Mouse (Mus musculus): ENCODE measurements around the gene Ccr5. TPM values are rescaled to one million over a fixed set of nuclear protein-coding genes. Genes with fewer than 3 reads are reported as not detected.
"Not testable (repeated sequence)": the region's sequence is repeated elsewhere in the genome, so short reads cannot be mapped to it uniquely, and the experiment has no call there.

The Ccr5 gene
- polyA plus RNA-seq, 1 experiment from 2014 or later, result 1.3 TPM

DNA sequence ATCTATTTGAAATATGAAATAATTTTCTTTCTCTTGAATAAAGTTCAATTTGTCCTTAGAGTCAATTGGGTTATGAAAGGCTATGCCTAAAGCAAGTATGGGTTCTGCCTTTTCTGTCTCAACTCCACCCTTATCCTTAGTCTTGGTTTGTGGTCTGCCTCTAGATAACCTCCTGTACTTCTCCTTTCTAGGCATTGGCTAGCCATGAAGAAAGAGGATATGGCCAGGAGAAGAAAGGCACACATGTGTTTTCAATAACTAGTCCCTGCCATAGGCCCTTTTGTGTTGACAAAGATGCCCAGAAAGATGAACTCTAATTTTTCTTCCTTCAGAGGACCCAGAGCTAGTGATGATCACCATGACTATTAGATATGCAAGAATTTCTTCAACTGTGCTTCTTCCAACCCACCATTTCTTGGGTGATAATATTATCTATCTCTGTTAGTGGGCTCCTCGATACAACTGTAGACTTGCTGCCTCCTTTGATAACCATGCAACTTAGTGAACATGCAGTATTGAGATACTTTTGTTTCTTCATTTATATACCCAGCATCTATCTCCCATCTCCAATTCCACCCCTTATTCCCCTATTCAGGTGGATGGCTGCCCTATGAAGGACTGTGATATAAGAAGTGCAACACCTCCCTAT lies 8.6 kb upstream of the Ccr5 start:
- H3K27ac ChIP-seq (ENCODE audit: low read length), result no peak overlapping the region
- DNase-seq (ENCODE audit: low spot score), result peak; percentile 37
- TF ChIP-seq CTCF (IDR thresholded peaks at IDR 0.05) (no peak), EP300 (IDR thresholded peaks at IDR 0.05) (no peak)
- H3K9me3 ChIP-seq (ENCODE audit: low read length), result no peaks in the 10 kb centered on the region
- H3K36me3 ChIP-seq (ENCODE audit: insufficient read depth, low read length), result no peaks in the 10 kb centered on the region
- WGBS, result 83% methylated on average over 1 of the region's 1 CpGs
- no peak overlapping the region for H3K9ac ChIP-seq (replicated peaks; ENCODE audit: low read depth)
- H3K4me3 ChIP-seq (ENCODE audit: low read depth, low read length), result no peak overlapping the region
- no peak overlapping the region for H3K4me2 ChIP-seq (replicated peaks; ENCODE audit: low read depth, low read length)
- ATAC-seq, result no peak
- H3K27me3 ChIP-seq (replicated peaks; ENCODE audit: insufficient read depth, low read length), result no peaks in the 10 kb centered on the region
- H3K4me1 ChIP-seq (ENCODE audit: insufficient read depth, low read depth, low read length), result no peaks in the 10 kb centered on the region

DNA sequence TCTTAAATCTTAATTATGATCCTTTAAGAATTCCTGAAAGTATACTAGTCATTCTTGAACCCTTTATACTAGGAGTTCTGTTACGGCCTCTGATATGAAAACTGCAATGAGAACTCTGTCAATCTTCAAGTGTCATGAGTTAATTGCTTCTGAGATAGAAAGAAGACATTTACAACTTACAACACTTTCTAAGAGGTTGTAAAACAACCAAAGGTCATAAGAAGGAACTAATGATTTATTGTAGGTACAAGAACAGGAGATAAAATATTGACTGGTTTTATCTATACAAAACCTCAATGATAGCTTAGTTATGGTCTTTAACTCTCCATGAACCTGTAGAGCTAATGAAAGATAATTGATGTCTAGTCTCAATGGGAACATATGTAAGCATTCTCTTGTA lies 7.6 kb upstream of the Ccr5 start:
- no peak overlapping the region for H3K4me3 ChIP-seq (ENCODE audit: low read depth, low read length)
- TF ChIP-seq EP300 (IDR thresholded peaks at IDR 0.05) (no peak), CTCF (IDR thresholded peaks at IDR 0.05) (no peak)
- H3K36me3 ChIP-seq (ENCODE audit: insufficient read depth, low read length), result no peaks in the 10 kb centered on the region
- DNase-seq (ENCODE audit: low spot score) (no peak), ATAC-seq (no peak)
- H3K9ac ChIP-seq (replicated peaks; ENCODE audit: low read depth), result no peak overlapping the region
- no peaks in the 10 kb centered on the region for H3K9me3 ChIP-seq (ENCODE audit: low read length)
- no peak overlapping the region for H3K27ac ChIP-seq (ENCODE audit: low read length)
- no peak overlapping the region for H3K4me2 ChIP-seq (replicated peaks; ENCODE audit: low read depth, low read length)
- H3K4me1 ChIP-seq (ENCODE audit: insufficient read depth, low read depth, low read length), result no peaks in the 10 kb centered on the region
- WGBS, result 73% methylated on average over 1 of the region's 1 CpGs
- no peaks in the 10 kb centered on the region for H3K27me3 ChIP-seq (replicated peaks; ENCODE audit: insufficient read depth, low read length)

DNA sequence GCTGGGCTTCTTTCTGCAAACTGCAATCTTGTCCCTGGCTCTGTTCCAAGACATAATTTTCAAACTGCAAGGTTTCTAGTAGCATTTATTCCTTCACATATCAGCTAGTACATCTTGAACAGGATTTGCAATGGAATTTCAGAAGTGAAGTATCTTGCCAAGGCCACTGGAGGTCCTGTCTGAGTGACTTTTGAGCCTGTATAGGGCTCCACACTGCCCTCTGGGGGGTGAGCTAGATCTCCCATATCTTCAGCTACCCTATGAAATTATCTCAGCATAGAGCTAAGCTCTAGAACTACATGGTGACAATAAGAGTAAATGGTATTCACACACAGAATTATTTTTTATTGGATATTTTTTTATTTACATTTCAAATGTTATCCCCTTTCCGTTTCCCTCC lies 2.9 kb upstream of the Ccr5 start:
- H3K4me2 ChIP-seq (replicated peaks; ENCODE audit: low read depth, low read length), result no peak overlapping the region
- no peaks in the 10 kb centered on the region for H3K4me1 ChIP-seq (ENCODE audit: insufficient read depth, low read depth, low read length)
- H3K36me3 ChIP-seq (ENCODE audit: insufficient read depth, low read length), result no peaks in the 10 kb centered on the region
- no peak for ATAC-seq
- peak; percentile 58 for DNase-seq (ENCODE audit: low spot score)
- 89% methylated on average over 1 of the region's 1 CpGs for WGBS
- H3K27me3 ChIP-seq (replicated peaks; ENCODE audit: insufficient read depth, low read length), result no peaks in the 10 kb centered on the region
- no peak overlapping the region for H3K27ac ChIP-seq (ENCODE audit: low read length)
- no peak overlapping the region for H3K4me3 ChIP-seq (ENCODE audit: low read depth, low read length)
- peak; percentile 70 for TF ChIP-seq CTCF (IDR thresholded peaks at IDR 0.05)
- TF ChIP-seq EP300 (IDR thresholded peaks at IDR 0.05), result no peak
- H3K9ac ChIP-seq (replicated peaks; ENCODE audit: low read depth), result no peak overlapping the region
- no peaks in the 10 kb centered on the region for H3K9me3 ChIP-seq (ENCODE audit: low read length)

DNA sequence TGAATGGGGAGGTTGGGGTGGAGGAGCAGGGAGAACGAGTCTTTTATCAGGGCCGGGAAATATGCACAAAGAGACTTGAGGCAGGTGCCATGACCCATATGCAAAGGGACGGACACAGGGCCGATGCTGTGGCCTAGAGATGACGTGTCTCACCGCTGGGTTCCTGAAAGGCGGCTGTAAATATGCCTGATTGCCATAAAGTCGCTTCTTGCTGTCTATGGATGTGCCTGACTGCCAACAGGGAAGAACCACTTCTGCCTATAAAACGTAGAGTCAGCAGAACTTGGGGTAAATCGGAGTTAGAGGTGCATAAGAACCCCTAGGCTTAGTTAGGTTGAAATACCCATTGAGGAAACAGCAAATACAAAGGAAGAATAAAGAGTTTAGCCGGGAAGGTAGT lies 4.2 kb downstream of the Ccr5 start:
- H3K4me1 ChIP-seq (ENCODE audit: insufficient read depth, low read depth, low read length), result no peaks in the 10 kb centered on the region
- no peaks in the 10 kb centered on the region for H3K27me3 ChIP-seq (replicated peaks; ENCODE audit: insufficient read depth, low read length)
- DNase-seq (ENCODE audit: low spot score) (peak; percentile 16), ATAC-seq (no peak)
- no peak for TF ChIP-seq CTCF (IDR thresholded peaks at IDR 0.05)
- H3K9me3 ChIP-seq (ENCODE audit: low read length), result no peaks in the 10 kb centered on the region
- no peaks in the 10 kb centered on the region for H3K36me3 ChIP-seq (ENCODE audit: insufficient read depth, low read length)
- no peak overlapping the region for H3K27ac ChIP-seq (ENCODE audit: low read length)
- no peak overlapping the region for H3K4me3 ChIP-seq (ENCODE audit: low read depth, low read length)
- H3K4me2 ChIP-seq (replicated peaks; ENCODE audit: low read depth, low read length), result no peak overlapping the region
- H3K9ac ChIP-seq (replicated peaks; ENCODE audit: low read depth), result no peak overlapping the region
- 76% methylated on average over 11 of the region's 11 CpGs for WGBS

DNA sequence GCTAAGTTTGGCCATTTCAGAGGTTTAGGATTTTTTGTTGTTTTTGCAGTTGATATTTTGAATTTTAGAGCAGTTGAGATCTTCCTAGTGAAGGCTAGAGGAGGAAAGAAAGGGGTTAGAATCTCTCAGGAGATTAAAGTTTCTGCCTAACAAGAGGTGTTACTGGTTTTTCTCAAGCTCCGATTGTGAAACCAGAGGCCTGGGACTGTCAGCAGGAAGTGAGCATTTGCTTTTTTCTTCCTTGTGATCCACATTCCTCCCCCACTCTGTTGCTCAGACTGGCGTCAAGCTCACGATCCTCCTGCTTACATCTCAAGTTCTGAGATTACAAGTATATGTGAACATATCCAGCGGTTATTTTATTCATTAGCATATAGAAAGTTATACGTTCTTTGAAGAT lies 5.0 kb downstream of the Ccr5 start:
- TF ChIP-seq EP300 (IDR thresholded peaks at IDR 0.05) (no peak), CTCF (IDR thresholded peaks at IDR 0.05) (no peak)
- peak; percentile 68 for ATAC-seq
- H3K9ac ChIP-seq (replicated peaks; ENCODE audit: low read depth), result no peak overlapping the region
- H3K4me2 ChIP-seq (replicated peaks; ENCODE audit: low read depth, low read length), result no peak overlapping the region
- no peaks in the 10 kb centered on the region for H3K36me3 ChIP-seq (ENCODE audit: insufficient read depth, low read length)
- peak overlapping the region; percentile 65 for H3K27ac ChIP-seq (ENCODE audit: low read length)
- H3K27me3 ChIP-seq (replicated peaks; ENCODE audit: insufficient read depth, low read length), result no peaks in the 10 kb centered on the region
- no peak overlapping the region for H3K4me3 ChIP-seq (ENCODE audit: low read depth, low read length)
- no peaks in the 10 kb centered on the region for H3K9me3 ChIP-seq (ENCODE audit: low read length)
- peak; percentile 85 for DNase-seq (ENCODE audit: low spot score)
- no peaks in the 10 kb centered on the region for H3K4me1 ChIP-seq (ENCODE audit: insufficient read depth, low read depth, low read length)
- 14% methylated on average over 5 of the region's 5 CpGs for WGBS

DNA sequence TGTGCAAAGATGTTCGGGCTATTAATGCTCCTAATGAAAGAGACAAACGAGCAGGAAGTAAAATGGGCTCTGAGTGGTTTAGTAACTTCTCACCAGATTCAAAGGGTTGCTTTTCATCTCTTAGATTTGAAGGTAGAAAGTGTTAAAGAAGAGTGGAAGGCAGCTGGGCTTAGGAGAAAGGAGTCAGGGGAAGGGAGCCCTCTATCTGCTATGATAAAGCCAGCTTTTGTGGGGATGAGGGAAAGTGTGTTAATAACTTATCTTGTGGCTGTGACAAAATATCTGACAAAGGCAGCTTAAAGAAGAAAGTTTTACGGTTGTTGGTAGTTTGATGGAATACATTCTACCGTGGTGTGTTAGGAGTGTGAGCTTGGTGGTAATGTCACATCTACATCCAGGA lies 6.1 kb downstream of the Ccr5 start:
- WGBS, result 31% methylated on average over 4 of the region's 4 CpGs
- no peak for TF ChIP-seq EP300 (IDR thresholded peaks at IDR 0.05)
- peak; percentile 20 for TF ChIP-seq CTCF (IDR thresholded peaks at IDR 0.05)
- no peak for DNase-seq (ENCODE audit: low spot score)
- Histone ChIP-seq H3K36me3 (ENCODE audit: insufficient read depth, low read length) (no peaks in the 10 kb centered on the region), H3K4me2 (replicated peaks; ENCODE audit: low read depth, low read length) (no peak overlapping the region), H3K4me3 (ENCODE audit: low read depth, low read length) (no peak overlapping the region), H3K27me3 (replicated peaks; ENCODE audit: insufficient read depth, low read length) (no peaks in the 10 kb centered on the region), H3K27ac (ENCODE audit: low read length) (no peak overlapping the region), H3K9ac (replicated peaks; ENCODE audit: low read depth) (no peak overlapping the region), H3K4me1 (ENCODE audit: insufficient read depth, low read depth, low read length) (no peaks in the 10 kb centered on the region), H3K9me3 (ENCODE audit: low read length) (no peaks in the 10 kb centered on the region)
- no peak for ATAC-seq

DNA sequence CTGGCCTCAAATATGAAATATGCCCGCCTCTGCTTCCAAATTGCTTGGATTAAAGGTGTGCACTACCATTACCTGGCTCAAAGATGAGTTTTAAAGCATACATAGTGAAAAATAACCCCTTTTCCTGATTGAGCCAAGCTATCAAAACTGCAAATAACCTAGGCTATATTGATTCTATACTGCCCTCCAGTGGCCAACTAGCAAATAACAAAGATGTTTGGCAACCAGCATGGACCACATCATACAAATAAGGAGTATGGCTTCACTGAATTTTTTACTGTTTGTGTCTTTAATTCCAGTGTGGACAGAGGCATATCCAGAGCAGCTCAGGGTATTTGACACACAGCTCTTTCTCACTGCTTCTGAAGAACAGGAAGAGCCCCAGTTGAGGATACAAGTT lies 7.0 kb downstream of the Ccr5 start:
- H3K9me3 ChIP-seq (ENCODE audit: low read length), result no peaks in the 10 kb centered on the region
- 0% methylated on average over 1 of the region's 1 CpGs for WGBS
- ATAC-seq, result no peak
- H3K4me2 ChIP-seq (replicated peaks; ENCODE audit: low read depth, low read length), result no peak overlapping the region
- no peaks in the 10 kb centered on the region for H3K27me3 ChIP-seq (replicated peaks; ENCODE audit: insufficient read depth, low read length)
- no peak overlapping the region for H3K9ac ChIP-seq (replicated peaks; ENCODE audit: low read depth)
- no peak overlapping the region for H3K4me3 ChIP-seq (ENCODE audit: low read depth, low read length)
- peak; percentile 84 for TF ChIP-seq CTCF (IDR thresholded peaks at IDR 0.05)
- TF ChIP-seq EP300 (IDR thresholded peaks at IDR 0.05), result no peak
- peak; percentile 76 for DNase-seq (ENCODE audit: low spot score)
- no peaks in the 10 kb centered on the region for H3K36me3 ChIP-seq (ENCODE audit: insufficient read depth, low read length)
- H3K27ac ChIP-seq (ENCODE audit: low read length), result no peak overlapping the region
- H3K4me1 ChIP-seq (ENCODE audit: insufficient read depth, low read depth, low read length), result no peaks in the 10 kb centered on the region

DNA sequence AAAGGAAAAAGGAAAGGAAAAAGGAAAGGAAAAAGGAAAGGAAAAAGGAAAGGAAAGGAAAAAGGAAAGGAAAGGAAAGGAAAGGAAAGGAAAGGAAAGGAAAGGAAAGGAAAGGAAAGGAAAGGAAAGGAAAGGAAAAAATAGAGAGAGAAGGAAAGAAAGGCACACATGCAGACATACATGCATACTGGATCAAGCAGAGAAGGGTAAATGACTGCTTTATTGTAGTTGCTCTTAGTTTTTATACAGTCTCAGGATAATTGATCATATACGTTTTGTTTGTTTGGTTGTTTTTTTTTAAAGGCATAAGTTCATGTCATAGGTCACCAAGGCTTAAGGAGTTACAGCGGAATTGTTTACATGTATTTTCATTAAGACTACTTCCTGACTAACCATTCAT lies 11.6 kb downstream of the Ccr5 start:
- not testable (repeated sequence) for H3K27ac ChIP-seq (ENCODE audit: low read length); DNase-seq (ENCODE audit: low spot score); H3K36me3 ChIP-seq (ENCODE audit: insufficient read depth, low read length); H3K27me3 ChIP-seq (replicated peaks; ENCODE audit: insufficient read depth, low read length); H3K4me1 ChIP-seq (ENCODE audit: insufficient read depth, low read depth, low read length); ATAC-seq; H3K4me2 ChIP-seq (replicated peaks; ENCODE audit: low read depth, low read length); H3K9me3 ChIP-seq (ENCODE audit: low read length); H3K4me3 ChIP-seq (ENCODE audit: low read depth, low read length); H3K9ac ChIP-seq (replicated peaks; ENCODE audit: low read depth)
- WGBS, result 57% methylated on average over 2 of the region's 2 CpGs

Measured in lung, postnatal 0 days (tissue).